Mouse (Mus musculus) ES-CJ7 (cell line): ENCODE measurements at regions not wholly inside any gene's neighbourhood (a gene's known extent, or its start where the extent isn't known, plus 50 kb on each side); places are given as distances from the start of the nearest gene placed in this dataset.
A peak's percentile ranks its signal among the peaks of the same experiment; 100 is the strongest.
"Not testable (repeated sequence)": the region's sequence is repeated elsewhere in the genome, so short reads cannot be mapped to it uniquely, and the experiment has no call there.

Experiments
- DNase-seq: peaks from one replicate; pipeline ENCODE4 v3.0.0; 2011; ENCODE audit warnings: low read depth, low spot score

- not testable (repeated sequence) for DNase-seq
Measured at GRCm38 (mm10) chr12:115298041-115298440, 749.5 kb upstream of the Zfp386 start.

- DNase-seq: no peak
Measured at GRCm38 (mm10) chr12:115311956-115312355, 735.6 kb upstream of the Zfp386 start.

GRCm38 (mm10) chr12:115312604-115313003 lies 734.9 kb upstream of the Zfp386 start:
- not testable (repeated sequence) for DNase-seq

GRCm38 (mm10) chr12:115320641-115321040 lies 726.9 kb upstream of the Zfp386 start:
- DNase-seq: not testable (repeated sequence)

- DNase-seq: no peak
Measured at GRCm38 (mm10) chr12:115328439-115328838, 719.1 kb upstream of the Zfp386 start.

- not testable (repeated sequence) for DNase-seq
Measured at GRCm38 (mm10) chr12:115334770-115335169, 712.8 kb upstream of the Zfp386 start.

- DNase-seq: peak; percentile 24
Measured at GRCm38 (mm10) chr12:115336594-115336993, 710.9 kb upstream of the Zfp386 start.

- not testable (repeated sequence) for DNase-seq
Measured at GRCm38 (mm10) chr12:115346112-115346511, 701.4 kb upstream of the Zfp386 start.

- DNase-seq: not testable (repeated sequence)
Measured at GRCm38 (mm10) chr12:115359050-115359449, 688.5 kb upstream of the Zfp386 start.

- DNase-seq: not testable (repeated sequence)
Measured at GRCm38 (mm10) chr12:115365628-115366027, 681.9 kb upstream of the Zfp386 start.

- DNase-seq: not testable (repeated sequence)
Measured at GRCm38 (mm10) chr12:115371784-115372183, 675.7 kb upstream of the Zfp386 start.

GRCm38 (mm10) chr12:115373056-115373455 lies 674.5 kb upstream of the Zfp386 start:
- DNase-seq: not testable (repeated sequence)

GRCm38 (mm10) chr12:115386479-115386878 lies 661.0 kb upstream of the Zfp386 start:
- not testable (repeated sequence) for DNase-seq

- DNase-seq: no peak
Measured at GRCm38 (mm10) chr12:115404116-115404515, 643.4 kb upstream of the Zfp386 start.

GRCm38 (mm10) chr12:115404657-115405056 lies 642.9 kb upstream of the Zfp386 start:
- no peak for DNase-seq

GRCm38 (mm10) chr12:115446247-115446646 lies 601.3 kb upstream of the Zfp386 start:
- not testable (repeated sequence) for DNase-seq

GRCm38 (mm10) chr12:115452626-115453025 lies 594.9 kb upstream of the Zfp386 start:
- DNase-seq: not testable (repeated sequence)

- DNase-seq: not testable (repeated sequence)
Measured at GRCm38 (mm10) chr12:115464777-115465176, 582.7 kb upstream of the Zfp386 start.

- not testable (repeated sequence) for DNase-seq
Measured at GRCm38 (mm10) chr12:115468015-115468414, 579.5 kb upstream of the Zfp386 start.

- DNase-seq: not testable (repeated sequence)
Measured at GRCm38 (mm10) chr12:115468569-115468968, 579.0 kb upstream of the Zfp386 start.

- DNase-seq: no peak
Measured at GRCm38 (mm10) chr12:115498865-115499264, 548.7 kb upstream of the Zfp386 start.

GRCm38 (mm10) chr12:115507285-115507684 lies 540.2 kb upstream of the Zfp386 start:
- DNase-seq: not testable (repeated sequence)

- not testable (repeated sequence) for DNase-seq
Measured at GRCm38 (mm10) chr12:115508615-115509342, 538.7 kb upstream of the Zfp386 start.
